Comparison of ENCODE assay signal across 21 mouse cellular contexts in genomic region chr1:128835510-128835909, GRCm38 (mm10).
DNase-seq lines count a peak whose midpoint lies in the region; ATAC-seq lines count a peak whose summit lies in the region.
"Had no signal": no experiment of that assay in that cellular context is flagged by ENCODE, and none has a peak within 500 bp of the region (broad histone marks: within the 10 kb centered on the region; RNA-seq: fewer than 3 reads in every experiment).

No protein-coding gene starts in this region.

- H3K9me3 ChIP-seq in heart, embryonic 10.5 days, result no peaks in the 10 kb centered on the region
- H3K9me3 ChIP-seq: embryonic facial prominence, embryonic 10.5 days; embryonic facial prominence, embryonic 12.5 days; forebrain, embryonic 13.5 days; forebrain, embryonic 15.5 days had no signal

- intact Hi-C loops in heart, postnatal 36 days (cut with DNase I), result loop anchor here (10.0 kb wide), 2 partner anchors 551 to 1011 kb away; no protein-coding TSS in a partner anchor

- 84% methylated on average over 8 of the region's 8 CpGs for WGBS in heart, embryonic 10.5 days

- H3K4me1 ChIP-seq in heart, embryonic 10.5 days, result no peaks in the 10 kb centered on the region

- no peak overlapping the region for H3K4me3 ChIP-seq in heart, embryonic 10.5 days
- H3K4me3 ChIP-seq: embryonic facial prominence, embryonic 10.5 days; embryonic facial prominence, embryonic 12.5 days; forebrain, embryonic 13.5 days; forebrain, embryonic 15.5 days had no signal

- no peaks in the 10 kb centered on the region for H3K36me3 ChIP-seq in heart, embryonic 10.5 days
- H3K36me3 ChIP-seq: embryonic facial prominence, embryonic 10.5 days; embryonic facial prominence, embryonic 12.5 days; forebrain, embryonic 15.5 days had no signal

- H3K27ac ChIP-seq in heart, embryonic 10.5 days, result no peak overlapping the region
- H3K27ac ChIP-seq: embryonic facial prominence, embryonic 10.5 days; embryonic facial prominence, embryonic 12.5 days; forebrain, embryonic 13.5 days; forebrain, embryonic 15.5 days had no signal

- DNase-seq in frontal cortex, postnatal 36 days (ENCODE audit: low spot score in 2 of 2), result no peak
- DNase-seq in heart, embryonic 10.5 days (ENCODE audit: low spot score), result peak; percentile 51
- no peak for DNase-seq in heart, postnatal 36 days
- DNase-seq in telencephalon, adult 2 months (ENCODE audit: low read depth, low spot score), result peak; percentile 4
- DNase-seq in layer of hippocampus, adult 18-20 months (ENCODE audit: low spot score in 2 of 2), result no peak
- DNase-seq: adrenal gland, adult 2 months; adrenal gland, postnatal 10 days; adrenal gland, postnatal 25 days; B cell, adult 2 months; cerebellum, adult 11-12 months; cerebellum, adult 2 months; cerebellum, adult 9-10 months; cerebellum, postnatal 10 days; cerebellum, postnatal 25 days; forebrain, postnatal 0 days had no signal

- ATAC-seq in frontal cortex, adult (ENCODE audit: low TSS enrichment), result peak; percentile 85
- ATAC-seq: CD4-positive, CD25-positive, alpha-beta regulatory T cell, adult 4 months; forebrain, embryonic 13.5 days; forebrain, embryonic 15.5 days; forebrain, postnatal 0 days had no signal

- no peaks in the 10 kb centered on the region; the same call in 1 of the 2 replicates for H3K27me3 ChIP-seq in heart, embryonic 10.5 days (ENCODE audit: insufficient read depth, poor library complexity, severe bottlenecking)
- H3K27me3 ChIP-seq: embryonic facial prominence, embryonic 12.5 days; forebrain, embryonic 13.5 days; forebrain, embryonic 15.5 days had no signal

Comparison
In these comparisons a context has a peak if more than half of its experiments do, and no peak if none do; other contexts are left out.
1. DNase-seq: peak in heart, embryonic 10.5 days (single experiment) and telencephalon, adult 2 months (single experiment); none in frontal cortex, postnatal 36 days (0 of 2), heart, postnatal 36 days (0 of 2) and layer of hippocampus, adult 18-20 months (0 of 2).